ENCODE assay signal across 8 mouse cellular contexts in the genomic region with DNA sequence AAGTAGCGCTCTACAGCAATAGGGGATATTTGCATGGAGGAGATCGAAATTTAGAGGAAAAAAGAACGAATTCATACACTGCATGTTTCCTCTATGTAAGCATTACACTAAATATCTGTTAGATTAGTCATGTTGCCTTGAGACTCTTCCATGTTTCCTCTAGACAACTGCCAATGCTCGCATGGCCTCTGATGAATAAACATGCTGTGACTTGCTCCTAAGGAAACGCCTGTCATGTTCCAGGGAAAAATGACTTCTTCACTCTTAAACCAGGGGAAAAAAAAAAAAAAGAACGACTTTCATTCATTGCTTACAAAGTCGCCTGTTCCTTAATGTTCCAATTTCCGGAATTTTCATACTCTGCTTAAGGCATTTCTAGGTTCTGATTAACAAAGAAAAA. TPM values are rescaled to one million over a fixed set of nuclear protein-coding genes. Genes with fewer than 3 reads are reported as not detected.
DNase-seq lines count a peak whose midpoint lies in the region; ATAC-seq and TF ChIP-seq lines count a peak whose summit lies in the region.
"Had no signal": no experiment of that assay in that cellular context is flagged by ENCODE, and none has a peak within 500 bp of the region (broad histone marks: within the 10 kb centered on the region; RNA-seq: fewer than 3 reads in every experiment).

No protein-coding gene starts in this region.

- no peak for TF ChIP-seq POLR2A in lung, adult 2 months (IDR thresholded peaks at IDR 0.05; ENCODE audit: borderline replicate concordance, extremely low read depth, low read depth, low read length)

- peak overlapping the region; percentile 93 for H3K4me2 ChIP-seq in lung, embryonic 15.5 days
- H3K4me2 ChIP-seq in forebrain, embryonic 11.5 days (ENCODE audit: low read depth, low read length, severe bottlenecking): peak overlapping the region; percentile 99; the same call in 1 of the 2 replicates
- H3K4me2 ChIP-seq in stomach, embryonic 15.5 days: peak overlapping the region; percentile 90

- WGBS in lung, embryonic 15.5 days: 42% methylated on average over 8 of the region's 8 CpGs
- 31% methylated on average over 8 of the region's 8 CpGs for WGBS in lung, adult 2 months
- WGBS in forebrain, embryonic 11.5 days: 67% methylated on average over 8 of the region's 8 CpGs
- WGBS in limb, embryonic 10.5 days: 69% methylated on average over 8 of the region's 8 CpGs
- WGBS in stomach, embryonic 15.5 days: 34% methylated on average over 8 of the region's 8 CpGs

- TF ChIP-seq CTCF in lung, adult 2 months (IDR thresholded peaks at IDR 0.05; ENCODE audit: insufficient read depth, low read length): no peak

- DNase-seq in lung, adult 2 months: no peak
- no peak for DNase-seq in forebrain, embryonic 11.5 days (ENCODE audit: low spot score)
- DNase-seq in limb, embryonic 10.5 days (ENCODE audit: low spot score): no peak
- no peak for DNase-seq in layer of hippocampus, postnatal 14 days (ENCODE audit: low spot score in 2 of 2)
- DNase-seq in left cerebral cortex, postnatal 4 days: no peak

- H3K27ac ChIP-seq in lung, embryonic 15.5 days: 0 out of 2 replicates have a peak overlapping the region, but pooled peaks have one; percentile 29
- H3K27ac ChIP-seq in forebrain, embryonic 11.5 days (ENCODE audit: low read depth, low read length): no peak overlapping the region
- H3K27ac ChIP-seq in limb, embryonic 10.5 days: no peak overlapping the region
- peak overlapping the region; percentile 17 for H3K27ac ChIP-seq in stomach, embryonic 15.5 days
- H3K27ac ChIP-seq: embryonic facial prominence, embryonic 12.5 days had no signal

- intact Hi-C loops in left cerebral cortex, postnatal 4 days (cut with DNase I): no loop called here

- H3K4me1 ChIP-seq in lung, embryonic 15.5 days: peaks cover 9% of the 10 kb centered on the region; the same call in 1 of the 2 replicates
- H3K4me1 ChIP-seq in lung, adult 2 months (ENCODE audit: control insufficient read depth, insufficient read depth, low read length): peaks cover 3% of the 10 kb centered on the region
- H3K4me1 ChIP-seq in forebrain, embryonic 11.5 days (replicated peaks; ENCODE audit: control insufficient read depth, insufficient read depth, low read length): peaks cover 7% of the 10 kb centered on the region; the same call in 1 of the 2 replicates
- H3K4me1 ChIP-seq in limb, embryonic 10.5 days: peaks cover 47% of the 10 kb centered on the region
- H3K4me1 ChIP-seq in stomach, embryonic 15.5 days: peaks cover 12% of the 10 kb centered on the region; the same call in 1 of the 2 replicates

- no peaks in the 10 kb centered on the region for H3K36me3 ChIP-seq in lung, embryonic 15.5 days
- H3K36me3 ChIP-seq in forebrain, embryonic 11.5 days (ENCODE audit: control insufficient read depth, insufficient read depth, low read length): no peaks in the 10 kb centered on the region
- H3K36me3 ChIP-seq in limb, embryonic 10.5 days: no peaks in the 10 kb centered on the region
- H3K36me3 ChIP-seq in stomach, embryonic 15.5 days: no peaks in the 10 kb centered on the region
- H3K36me3 ChIP-seq: embryonic facial prominence, embryonic 12.5 days had no signal

- H3K4me3 ChIP-seq in lung, embryonic 15.5 days: peak overlapping the region; percentile 81
- H3K4me3 ChIP-seq in lung, adult 2 months (replicated peaks; ENCODE audit: extremely low read depth, low read depth, low read length): no peak overlapping the region
- no peak overlapping the region for H3K4me3 ChIP-seq in forebrain, embryonic 11.5 days (ENCODE audit: low read depth, low read length)
- 0 out of 2 replicates have a peak overlapping the region, but pooled peaks have one; percentile 79 for H3K4me3 ChIP-seq in limb, embryonic 10.5 days
- peak overlapping the region; percentile 74 for H3K4me3 ChIP-seq in stomach, embryonic 15.5 days (replicated peaks)

- H3K9ac ChIP-seq in lung, embryonic 15.5 days: no peak overlapping the region
- H3K9ac ChIP-seq in forebrain, embryonic 11.5 days (ENCODE audit: low read length): no peak overlapping the region
- no peak overlapping the region for H3K9ac ChIP-seq in stomach, embryonic 15.5 days
- H3K9ac ChIP-seq: embryonic facial prominence, embryonic 12.5 days had no signal

- H3K27me3 ChIP-seq in lung, embryonic 15.5 days: peaks cover 5% of the 10 kb centered on the region; the same call in 1 of the 2 replicates
- peaks cover 6% of the 10 kb centered on the region; the same call in 1 of the 2 replicates for H3K27me3 ChIP-seq in forebrain, embryonic 11.5 days (ENCODE audit: control insufficient read depth, insufficient read depth, low read length)
- H3K27me3 ChIP-seq in limb, embryonic 10.5 days (ENCODE audit: low read depth, poor library complexity, severe bottlenecking): peaks cover 27% of the 10 kb centered on the region
- no peaks in the 10 kb centered on the region for H3K27me3 ChIP-seq in stomach, embryonic 15.5 days (replicated peaks)

- H3K9me3 ChIP-seq in lung, embryonic 15.5 days: no peaks in the 10 kb centered on the region
- no peaks in the 10 kb centered on the region for H3K9me3 ChIP-seq in forebrain, embryonic 11.5 days (ENCODE audit: control insufficient read depth, low read length)
- H3K9me3 ChIP-seq in limb, embryonic 10.5 days (replicated peaks): no peaks in the 10 kb centered on the region
- H3K9me3 ChIP-seq in stomach, embryonic 15.5 days: no peaks in the 10 kb centered on the region
- H3K9me3 ChIP-seq: embryonic facial prominence, embryonic 12.5 days had no signal

- no peak for ATAC-seq in lung, embryonic 15.5 days (ENCODE audit: borderline replicate concordance, extremely low read depth, low FRiP score, low TSS enrichment)
- ATAC-seq in forebrain, embryonic 11.5 days (replicated peaks; ENCODE audit: low FRiP score): no peak
- no peak for ATAC-seq in stomach, embryonic 15.5 days (ENCODE audit: insufficient read depth, low FRiP score, low read depth)

RNA-seq across cellular contexts. Expression of a gene that starts 2.1 kb away (rescaled TPM):
- polyA plus RNA-seq in lung, embryonic 15.5 days (2015; fragmentation: Nextera tagmentation; extraction: Ambion mirVana): 7.8 and 9.2 TPM in 2 replicates
- polyA plus RNA-seq in lung, adult 2 months (2012; rRNA removed): 12.0 and 14.0 TPM in 2 replicates
- 4.2 and 4.8 TPM in 2 replicates for polyA plus RNA-seq in forebrain, embryonic 11.5 days (2014; fragmentation: Nextera tagmentation; extraction: Ambion mirVana)
- 3.2 and 3.9 TPM in 2 replicates for polyA plus RNA-seq in limb, embryonic 10.5 days (2016; fragmentation: Nextera tagmentation; extraction: Ambion mirVana)
- 14.3 and 16.2 TPM in 2 replicates for polyA plus RNA-seq in stomach, embryonic 15.5 days (2015; fragmentation: Nextera tagmentation; extraction: Ambion mirVana)
- 1 to 10 TPM; 7.8 to 9.1 TPM for total RNA-seq in layer of hippocampus, postnatal 14 days (2021)
- 1 to 10 TPM; 7.2 to 9.3 TPM for total RNA-seq in left cerebral cortex, postnatal 4 days (2021)

Comparison
In these comparisons a context has a peak if more than half of its experiments do, and no peak if none do; other contexts are left out.
1. H3K4me3 ChIP-seq: peak in lung, embryonic 15.5 days (single experiment), limb, embryonic 10.5 days (single experiment) and stomach, embryonic 15.5 days (single experiment); none in lung, adult 2 months (single experiment) and forebrain, embryonic 11.5 days (single experiment).
2. H3K27ac ChIP-seq: peak in lung, embryonic 15.5 days (single experiment) and stomach, embryonic 15.5 days (single experiment); none in forebrain, embryonic 11.5 days (single experiment) and limb, embryonic 10.5 days (single experiment).
3. Peak in every context shown above with its lines, with median percentiles within 50 percentile points of each other: H3K4me2 ChIP-seq.